Mouse (Mus musculus) embryonic facial prominence, embryonic 14.5 days (tissue): ENCODE measurements around the gene R3hdm4. TPM values are rescaled to one million over a fixed set of nuclear protein-coding genes. Genes with fewer than 3 reads are reported as not detected.
A peak's percentile ranks its signal among the peaks of the same experiment; 100 is the strongest.
"Not testable (repeated sequence)": the region's sequence is repeated elsewhere in the genome, so short reads cannot be mapped to it uniquely, and the experiment has no call there.

Experiments used
- ATAC-seq: fragments of 200-750 bp; cut with Nextera tagmentation; 2 replicates; pipeline ENCODE4 v1.8.0; 2017; ENCODE audit warnings: low read depth, moderate number of reproducible peaks, moderate TSS enrichment
- DNase-seq: peaks from one replicate; pipeline ENCODE4 v3.0.0-alpha.2; 2015; ENCODE audit warnings: low spot score
- H3K27ac ChIP-seq: fragments of 300-500 bp; sonication (generic); replicated peaks from 2 replicates; pipeline ENCODE4 v1.5.1; 2014; ENCODE audit warnings: low read depth, mild to moderate bottlenecking, low read length, moderate library complexity
- H3K27me3 ChIP-seq: fragments of 300-500 bp; sonication (generic); replicated peaks from 2 replicates; pipeline ENCODE4 v1.6.1; 2014; ENCODE audit warnings: low read length; ENCODE audit not compliant: control insufficient read depth, insufficient read depth
- H3K36me3 ChIP-seq: fragments of 300-500 bp; sonication (generic); 2 replicates; pipeline ENCODE4 v1.6.1; 2014; ENCODE audit warnings: low read length, mixed read lengths; ENCODE audit not compliant: control insufficient read depth, insufficient read depth
- H3K4me1 ChIP-seq: fragments of 300-500 bp; sonication (generic); 2 replicates; pipeline ENCODE4 v1.6.1; 2014; ENCODE audit warnings: antibody characterized with exemption, low read length; ENCODE audit not compliant: control insufficient read depth, insufficient read depth
- H3K4me2 ChIP-seq: fragments of 300-500 bp; sonication (generic); 2 replicates; pipeline ENCODE4 v1.6.1; 2014; ENCODE audit warnings: low read depth, mild to moderate bottlenecking, low read length, moderate library complexity, mixed read lengths
- H3K4me3 ChIP-seq: fragments of 300-500 bp; sonication (generic); 2 replicates; pipeline ENCODE4 v1.5.1; 2014; ENCODE audit warnings: low read depth, mild to moderate bottlenecking, low read length
- H3K9ac ChIP-seq: fragments of 300-500 bp; sonication (generic); 2 replicates; pipeline ENCODE4 v1.6.1; 2014; ENCODE audit warnings: low read depth, mild to moderate bottlenecking, low read length, moderate library complexity, mixed read lengths
- H3K9me3 ChIP-seq: fragments of 300-500 bp; sonication (generic); 2 replicates; pipeline ENCODE4 v1.6.1; 2016; ENCODE audit warnings: low read length; ENCODE audit not compliant: control insufficient read depth
- WGBS: fragments of 180-500 bp; shearing (Covaris S2); extraction: QIAGEN DNeasy Blood & Tissue Kit; methylation state at CpG from one replicate; pipeline ENCODE4 v1.1.7; 2014; 5-methylcytosine and 5-hydroxymethylcytosine counted together
- polyA plus RNA-seq: library from polyadenylated mRNA; unstranded; fragments of >200 nt; fragmentation: Nextera tagmentation; extraction: Ambion mirVana; gene quantifications from 2 replicates; pipeline ENCODE4 v1.2.1, GENCODE M21; 2014

Gene R3hdm4
- polyA plus RNA-seq, 1 experiment from 2014 or later: 114 TPM

DNA sequence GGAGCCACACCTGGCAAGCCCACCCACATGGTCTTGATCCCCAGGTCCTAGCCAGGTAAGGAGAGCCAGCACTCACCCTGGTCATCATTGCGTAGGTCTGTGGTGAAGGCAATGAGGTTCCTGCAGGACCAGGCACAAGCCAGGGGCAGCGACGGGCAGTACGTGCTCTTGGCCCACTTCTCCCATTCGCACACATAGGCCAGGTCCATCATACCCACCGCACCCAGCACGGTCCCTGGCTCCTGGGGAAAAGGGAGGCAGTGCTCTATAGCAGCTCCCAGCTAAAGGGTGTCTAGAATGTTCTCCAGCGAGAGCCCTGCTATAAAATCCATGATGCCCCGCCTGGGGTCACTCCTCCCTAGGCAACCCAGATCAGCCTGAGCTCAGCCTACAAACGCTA is 13.6 kb downstream of the R3hdm4 start:
- Histone ChIP-seq H3K27ac (no peak overlapping the region), H3K36me3 (peaks cover 58% of the 10 kb centered on the region), H3K4me3 (no peak overlapping the region; the same call in 1 of the 2 replicates), H3K9ac (no peak overlapping the region), H3K27me3 (no peaks in the 10 kb centered on the region), H3K9me3 (no peaks in the 10 kb centered on the region), H3K4me1 (no peaks in the 10 kb centered on the region), H3K4me2 (no peak overlapping the region)
- ATAC-seq (no peak), DNase-seq (no peak)
- WGBS: 93% methylated on average over 9 of the region's 10 CpGs

DNA sequence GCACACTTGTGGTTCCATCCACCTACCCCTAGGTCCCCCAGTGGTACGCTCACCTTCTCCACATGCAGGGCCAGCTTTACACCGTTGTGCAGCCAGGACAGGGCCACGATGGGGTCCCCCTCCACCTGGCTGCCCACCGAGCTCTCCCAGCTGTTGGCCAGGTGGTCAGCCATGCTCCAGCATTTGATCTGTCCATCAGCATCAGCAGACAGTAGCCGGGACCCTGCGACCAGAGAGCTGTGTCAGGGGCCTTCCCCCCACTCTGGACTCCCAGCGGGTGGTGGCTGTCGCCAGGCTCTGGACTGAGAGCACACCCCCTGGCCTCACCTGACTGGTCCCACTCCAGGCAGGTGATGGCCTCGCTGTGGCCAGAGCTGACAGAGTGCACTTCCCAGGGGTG is 14.3 kb downstream of the R3hdm4 start:
- no peaks in the 10 kb centered on the region for H3K27me3 ChIP-seq
- H3K4me1 ChIP-seq: no peaks in the 10 kb centered on the region
- no peak overlapping the region for H3K4me2 ChIP-seq
- H3K9ac ChIP-seq: no peak overlapping the region
- no peaks in the 10 kb centered on the region for H3K9me3 ChIP-seq
- H3K4me3 ChIP-seq: no peak overlapping the region
- H3K36me3 ChIP-seq: peaks cover 58% of the 10 kb centered on the region
- 92% methylated on average over 9 of the region's 9 CpGs for WGBS
- ATAC-seq (no peak), DNase-seq (no peak)
- no peak overlapping the region for H3K27ac ChIP-seq

DNA sequence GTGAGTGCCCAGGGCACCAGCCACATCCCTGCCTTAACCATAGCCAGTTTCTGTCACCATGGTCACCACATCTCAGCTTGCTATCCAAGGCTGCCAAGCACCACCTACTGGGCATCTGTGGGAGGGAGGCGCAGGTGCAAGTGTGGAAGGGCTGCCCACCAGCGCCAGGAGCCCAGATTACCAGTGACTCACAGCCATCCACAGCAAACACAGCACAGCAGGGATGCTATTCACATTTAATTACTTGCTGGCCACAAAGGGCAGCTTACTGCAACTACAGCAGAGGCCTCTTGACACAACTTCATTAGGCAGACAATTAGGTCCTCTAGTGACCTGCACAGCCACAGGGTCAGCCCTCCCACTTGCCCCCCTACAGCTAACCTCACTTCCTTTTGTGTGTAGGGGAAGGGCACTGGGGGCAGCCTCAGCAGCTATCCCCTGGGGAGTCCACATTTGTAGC is 20.0 kb downstream of the R3hdm4 start:
- no peak overlapping the region for H3K4me2 ChIP-seq
- peaks cover 73% of the 10 kb centered on the region for H3K36me3 ChIP-seq
- H3K27me3 ChIP-seq: no peaks in the 10 kb centered on the region
- H3K9ac ChIP-seq: no peak overlapping the region
- no peaks in the 10 kb centered on the region for H3K9me3 ChIP-seq
- peak; percentile 62 for DNase-seq
- no peaks in the 10 kb centered on the region for H3K4me1 ChIP-seq
- WGBS: 35% methylated on average over 2 of the region's 2 CpGs
- no peak overlapping the region for H3K27ac ChIP-seq
- peak; percentile 63 for ATAC-seq
- no peak overlapping the region for H3K4me3 ChIP-seq

DNA sequence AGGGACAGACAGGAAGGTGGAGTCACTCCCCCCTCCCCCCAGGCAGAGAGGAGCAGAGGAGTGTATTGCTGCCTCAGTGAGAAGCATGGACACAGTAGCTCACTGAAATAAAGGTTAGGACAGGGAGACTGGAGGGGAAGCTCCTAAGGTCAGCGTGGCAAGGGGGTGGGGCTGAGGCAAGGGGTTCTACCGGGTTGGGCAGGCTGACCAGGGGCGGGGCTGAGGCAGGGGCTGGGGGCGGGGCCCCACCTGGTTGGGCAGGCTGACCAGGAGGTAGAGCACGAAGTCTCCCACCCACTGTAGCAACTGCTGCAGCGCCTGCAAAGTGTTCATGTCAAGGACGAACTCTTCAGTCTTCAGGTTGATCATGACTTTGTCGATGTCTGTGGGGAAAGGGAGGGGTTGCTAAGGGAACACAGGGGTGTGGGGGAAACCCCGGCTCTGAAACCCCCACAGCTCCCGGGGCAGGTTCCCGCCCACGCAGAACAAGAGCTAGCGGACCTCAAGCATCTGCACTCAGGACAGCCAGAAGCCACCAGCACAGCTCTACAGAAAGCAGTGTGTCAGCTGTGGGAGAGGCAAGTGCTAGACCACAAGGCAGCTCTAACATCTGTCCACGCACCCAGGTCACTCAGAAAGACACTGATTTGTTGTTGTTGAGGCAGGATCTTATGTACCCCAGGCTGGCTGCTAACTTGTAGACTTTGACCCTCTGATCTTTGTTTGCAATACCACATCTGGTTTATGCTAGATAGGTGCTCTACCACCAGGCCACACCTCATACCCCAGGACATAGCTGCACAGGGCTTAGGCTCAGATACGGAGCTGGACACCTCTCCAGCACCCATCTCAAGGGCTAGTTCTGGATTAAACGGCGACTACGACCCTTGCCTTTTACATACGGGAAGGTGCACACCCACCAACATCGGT is 23.4 kb downstream of the R3hdm4 start:
- no peak overlapping the region for H3K4me2 ChIP-seq
- H3K27me3 ChIP-seq: no peaks in the 10 kb centered on the region
- no peak overlapping the region for H3K4me3 ChIP-seq
- DNase-seq: no peak
- peaks cover 60% of the 10 kb centered on the region for H3K36me3 ChIP-seq
- no peak overlapping the region for H3K27ac ChIP-seq
- no peaks in the 10 kb centered on the region for H3K9me3 ChIP-seq
- 51% methylated on average over 19 of the region's 20 CpGs for WGBS
- no peak for ATAC-seq
- no peaks in the 10 kb centered on the region for H3K4me1 ChIP-seq
- no peak overlapping the region for H3K9ac ChIP-seq

DNA sequence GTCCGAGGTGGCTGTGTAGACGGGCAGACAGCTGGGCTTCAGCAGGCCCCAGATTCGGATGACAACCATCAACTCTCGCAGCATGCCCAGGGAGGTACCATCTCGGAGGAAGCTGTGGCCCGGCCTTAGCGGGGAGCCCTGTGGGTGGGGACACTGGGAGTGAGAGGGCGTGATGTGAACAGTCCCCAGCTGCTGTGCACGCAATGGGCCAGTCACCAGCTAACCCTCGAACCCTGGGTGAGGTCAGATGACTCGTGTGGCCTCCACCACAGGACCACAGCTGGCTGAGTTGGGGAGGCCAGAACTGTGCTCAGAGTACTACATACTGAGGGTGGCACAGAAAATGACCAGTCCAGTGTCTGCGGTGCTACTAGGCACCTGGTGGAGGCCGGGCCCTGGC is 24.2 kb downstream of the R3hdm4 start:
- WGBS: 84% methylated on average over 13 of the region's 13 CpGs
- no peak overlapping the region for H3K4me3 ChIP-seq
- ATAC-seq: no peak
- H3K4me1 ChIP-seq: no peaks in the 10 kb centered on the region
- H3K9ac ChIP-seq: no peak overlapping the region
- H3K27me3 ChIP-seq: no peaks in the 10 kb centered on the region
- no peaks in the 10 kb centered on the region for H3K9me3 ChIP-seq
- no peak overlapping the region for H3K27ac ChIP-seq
- no peak overlapping the region for H3K4me2 ChIP-seq
- peaks cover 52% of the 10 kb centered on the region for H3K36me3 ChIP-seq
- no peak for DNase-seq

DNA sequence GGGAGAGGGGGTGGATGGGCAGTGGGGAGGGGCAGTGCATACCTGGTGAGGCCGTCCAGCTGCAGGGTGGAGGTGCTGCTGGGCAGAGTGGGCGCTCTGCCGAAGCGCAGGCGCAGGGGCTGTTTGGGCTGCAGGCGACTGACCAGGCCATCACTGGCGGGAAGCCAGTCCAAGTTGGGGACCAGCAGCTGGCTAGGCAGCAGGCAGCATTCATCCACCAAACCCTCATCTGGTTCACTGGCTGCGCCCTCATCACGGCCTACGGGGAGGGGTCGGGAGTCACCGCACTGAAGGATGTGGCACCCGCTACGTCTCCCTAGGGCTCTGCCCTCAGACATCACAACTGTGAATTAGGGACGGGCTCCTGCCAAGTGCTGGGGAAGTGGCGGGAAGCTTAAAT is 24.7 kb downstream of the R3hdm4 start:
- no peak for ATAC-seq
- Histone ChIP-seq H3K4me1 (no peaks in the 10 kb centered on the region), H3K4me3 (no peak overlapping the region), H3K27ac (no peak overlapping the region), H3K4me2 (no peak overlapping the region), H3K9me3 (no peaks in the 10 kb centered on the region), H3K9ac (no peak overlapping the region), H3K36me3 (peaks cover 49% of the 10 kb centered on the region), H3K27me3 (no peaks in the 10 kb centered on the region)
- DNase-seq: no peak
- WGBS: 94% methylated on average over 9 of the region's 16 CpGs

DNA sequence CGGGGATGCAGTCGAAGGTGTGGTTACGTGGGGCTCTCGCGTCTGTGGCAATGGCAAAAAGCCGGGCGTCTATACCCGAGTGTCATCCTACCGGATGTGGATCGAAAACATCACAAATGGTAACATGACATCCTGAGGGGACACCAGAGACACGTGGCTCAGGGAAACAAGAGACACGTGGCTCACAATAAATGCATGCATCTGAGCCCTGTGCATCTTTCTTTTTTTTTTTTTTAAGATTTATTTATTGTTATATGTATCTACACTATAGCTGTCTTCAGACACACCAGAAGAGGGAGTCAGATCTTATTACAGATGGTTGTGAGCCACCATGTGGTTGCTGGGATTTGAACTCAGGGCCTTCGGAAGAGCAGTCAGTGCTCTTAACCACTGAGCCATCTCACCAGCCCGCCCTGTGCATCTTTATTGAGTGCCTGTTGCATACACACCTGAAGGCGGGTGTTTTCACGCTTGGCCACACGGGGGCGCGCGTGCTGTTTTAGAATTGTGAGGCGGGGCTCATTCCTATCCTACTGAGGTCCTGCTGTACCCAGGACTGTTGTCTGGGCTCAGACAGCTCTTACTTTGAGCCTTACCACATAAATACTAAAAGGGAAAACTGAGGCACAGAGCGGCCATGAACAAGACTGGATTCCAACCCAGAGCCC is 28.4 kb downstream of the R3hdm4 start:
- H3K4me3 ChIP-seq, H3K4me2 ChIP-seq, H3K27ac ChIP-seq, H3K9ac ChIP-seq, H3K4me1 ChIP-seq, H3K9me3 ChIP-seq, H3K27me3 ChIP-seq: not testable (repeated sequence)
- DNase-seq (peak; percentile 63), ATAC-seq (0 out of 2 replicates have a peak, but pooled peaks have one; percentile 28)
- 42% methylated on average over 22 of the region's 22 CpGs for WGBS
- peaks cover 27% of the 10 kb centered on the region for H3K36me3 ChIP-seq

DNA sequence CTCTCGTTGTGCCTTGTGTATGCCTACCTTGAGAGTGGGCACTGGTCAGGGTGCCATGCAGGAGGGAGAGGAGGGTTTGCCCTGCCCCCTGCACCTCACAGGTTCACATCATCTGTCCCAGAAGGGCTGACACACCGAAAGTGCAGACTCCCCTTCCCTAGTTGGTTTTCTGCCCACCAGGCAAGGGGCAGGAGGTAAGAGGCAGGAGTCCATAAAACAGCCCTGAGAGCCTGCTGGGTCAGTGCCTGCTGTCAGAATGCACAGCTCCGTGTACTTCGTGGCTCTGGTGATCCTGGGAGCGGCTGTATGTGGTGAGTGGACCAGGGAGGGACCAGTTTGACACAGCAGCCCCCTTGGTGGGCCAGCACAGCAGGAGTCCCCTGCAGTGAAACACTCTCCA is 30.3 kb downstream of the R3hdm4 start, which contains the start of gene Cfd:
Gene Cfd (plus strand): TSS at position 184 of the 400 bp plus-strand sequence.
- no peak for ATAC-seq
- 31% methylated on average over 5 of the region's 5 CpGs for WGBS
- H3K4me3 ChIP-seq: no peak within 1 kb of the TSS
- H3K4me2 ChIP-seq: no peak within 1 kb of the TSS
- H3K9ac ChIP-seq: no peak within 1 kb of the TSS
- no peaks in the 10 kb centered on the region for H3K4me1 ChIP-seq
- H3K9me3 ChIP-seq: no peaks in the 10 kb centered on the region
- peaks cover 8% of the 10 kb centered on the region for H3K36me3 ChIP-seq
- H3K27ac ChIP-seq: no peak within 1 kb of the TSS
- no peaks in the 10 kb centered on the region for H3K27me3 ChIP-seq
- DNase-seq: no peak
